In genomic region chr17:80801991-80802390, GRCm38 (mm10) we compare ENCODE assay signal across 8 mouse cellular contexts.
DNase-seq lines count a peak whose midpoint lies in the region; ATAC-seq and TF ChIP-seq lines count a peak whose summit lies in the region.

No protein-coding gene starts in this region.

- TF ChIP-seq CTCF in Patski (IDR thresholded peaks at IDR 0.05), result no peak

- CTCF ChIA-PET in Patski (lab: Charles Lee), result interaction anchor here (1.0 to 2.0 kb wide), 4 partner anchors 16 to 76 kb away, joined by 3 to 6 read pairs (median 4); no protein-coding TSS in a partner anchor

- peak overlapping the region; percentile 14 for H3K4me2 ChIP-seq in hindbrain, embryonic 16.5 days (ENCODE audit: low read length)
- no peak overlapping the region for H3K4me2 ChIP-seq in hindbrain, embryonic 12.5 days (replicated peaks)
- H3K4me2 ChIP-seq in forebrain, embryonic 12.5 days, result no peak overlapping the region
- peak overlapping the region; percentile 41 for H3K4me2 ChIP-seq in limb, embryonic 15.5 days

- ATAC-seq in hindbrain, embryonic 16.5 days, result peak; percentile 43; the same call in 1 of the 2 replicates
- ATAC-seq in hindbrain, embryonic 12.5 days (ENCODE audit: low FRiP score), result no peak
- ATAC-seq in Patski, result peak; percentile 11
- no peak for ATAC-seq in forebrain, embryonic 12.5 days (ENCODE audit: low FRiP score)
- ATAC-seq in limb, embryonic 15.5 days (ENCODE audit: insufficient number of reproducible peaks, low FRiP score, low TSS enrichment, low read depth), result no peak
- ATAC-seq in inflammation-experienced regulatory T-cells, adult 6 months, result no peak

- no peak overlapping the region for H3K9ac ChIP-seq in hindbrain, embryonic 16.5 days (ENCODE audit: low read depth, low read length)
- H3K9ac ChIP-seq in hindbrain, embryonic 12.5 days, result no peak overlapping the region
- no peak overlapping the region for H3K9ac ChIP-seq in forebrain, embryonic 12.5 days
- no peak overlapping the region for H3K9ac ChIP-seq in limb, embryonic 15.5 days

- no peak for DNase-seq in Patski (ENCODE audit: low read depth, low spot score)
- no peak for DNase-seq in c-Kit-positive CD71-positive TER-119-positive erythroid progenitor cells, embryonic 14.5 days (ENCODE audit: low spot score)
- no peak for DNase-seq in thymus, postnatal 36 days

- POLR2A ChIA-PET in Patski (lab: Charles Lee), result interaction anchor here (1.4 kb wide), 1 partner anchor 10 kb away, joined by 3 read pairs; no protein-coding TSS in a partner anchor

- H3K9me3 ChIP-seq in hindbrain, embryonic 16.5 days (ENCODE audit: control insufficient read depth, low read length), result no peaks in the 10 kb centered on the region
- no peaks in the 10 kb centered on the region; the same call in 1 of the 2 replicates for H3K9me3 ChIP-seq in hindbrain, embryonic 12.5 days (replicated peaks)
- no peaks in the 10 kb centered on the region for H3K9me3 ChIP-seq in forebrain, embryonic 12.5 days
- H3K9me3 ChIP-seq in limb, embryonic 15.5 days, result no peaks in the 10 kb centered on the region

- in situ Hi-C loops in Patski (cut with MboI; ENCODE audit: low pct_unique_long_range_greater_than_20kb), result no loop called here

- no peaks in the 10 kb centered on the region for H3K36me3 ChIP-seq in hindbrain, embryonic 16.5 days (ENCODE audit: control insufficient read depth, insufficient read depth, low read length)
- H3K36me3 ChIP-seq in hindbrain, embryonic 12.5 days, result no peaks in the 10 kb centered on the region
- no peaks in the 10 kb centered on the region for H3K36me3 ChIP-seq in forebrain, embryonic 12.5 days (replicated peaks)
- H3K36me3 ChIP-seq in limb, embryonic 15.5 days, result no peaks in the 10 kb centered on the region

- no peaks in the 10 kb centered on the region for H3K27me3 ChIP-seq in hindbrain, embryonic 16.5 days (replicated peaks; ENCODE audit: control insufficient read depth, insufficient read depth, low read length)
- H3K27me3 ChIP-seq in hindbrain, embryonic 12.5 days, result no peaks in the 10 kb centered on the region
- no peaks in the 10 kb centered on the region for H3K27me3 ChIP-seq in Patski
- no peaks in the 10 kb centered on the region for H3K27me3 ChIP-seq in forebrain, embryonic 12.5 days
- H3K27me3 ChIP-seq in limb, embryonic 15.5 days, result no peaks in the 10 kb centered on the region

- H3K27ac ChIP-seq in hindbrain, embryonic 16.5 days (ENCODE audit: low read depth, low read length), result peak overlapping the region; percentile 21; the same call in 1 of the 2 replicates
- H3K27ac ChIP-seq in hindbrain, embryonic 12.5 days, result no peak overlapping the region
- H3K27ac ChIP-seq in forebrain, embryonic 12.5 days, result 0 out of 2 replicates have a peak overlapping the region, but pooled peaks have one; percentile 31
- H3K27ac ChIP-seq in limb, embryonic 15.5 days, result peak overlapping the region; percentile 93

- H3K4me1 ChIP-seq in hindbrain, embryonic 16.5 days (ENCODE audit: control insufficient read depth, insufficient read depth, low read depth, low read length), result peaks cover 7% of the 10 kb centered on the region
- H3K4me1 ChIP-seq in hindbrain, embryonic 12.5 days, result peaks cover 7% of the 10 kb centered on the region; the same call in 1 of the 2 replicates
- H3K4me1 ChIP-seq in forebrain, embryonic 12.5 days, result peaks cover 13% of the 10 kb centered on the region
- peaks cover 22% of the 10 kb centered on the region for H3K4me1 ChIP-seq in limb, embryonic 15.5 days

- 38% methylated on average over 8 of the region's 8 CpGs for WGBS in hindbrain, embryonic 16.5 days
- WGBS in hindbrain, embryonic 12.5 days, result 66% methylated on average over 8 of the region's 8 CpGs
- WGBS in forebrain, embryonic 12.5 days, result 60% methylated on average over 8 of the region's 8 CpGs
- 10% methylated on average over 8 of the region's 8 CpGs for WGBS in limb, embryonic 15.5 days

- H3K4me3 ChIP-seq in hindbrain, embryonic 16.5 days (ENCODE audit: low read length), result no peak overlapping the region
- no peak overlapping the region for H3K4me3 ChIP-seq in hindbrain, embryonic 12.5 days
- no peak overlapping the region for H3K4me3 ChIP-seq in forebrain, embryonic 12.5 days (replicated peaks)
- peak overlapping the region; percentile 10; the same call in 1 of the 2 replicates for H3K4me3 ChIP-seq in limb, embryonic 15.5 days

Comparison
In these comparisons a context has a peak if more than half of its experiments do, and no peak if none do; other contexts are left out.
1. ATAC-seq: peak in hindbrain, embryonic 16.5 days (single experiment) and Patski (single experiment); none in hindbrain, embryonic 12.5 days (single experiment), forebrain, embryonic 12.5 days (single experiment), limb, embryonic 15.5 days (single experiment) and inflammation-experienced regulatory T-cells, adult 6 months (single experiment).
2. H3K4me2 ChIP-seq: peak in hindbrain, embryonic 16.5 days (single experiment) and limb, embryonic 15.5 days (single experiment); none in hindbrain, embryonic 12.5 days (single experiment) and forebrain, embryonic 12.5 days (single experiment).